Mouse (Mus musculus) layer of hippocampus, adult 9-11 months (tissue): ENCODE results near the gene Tmem213.

Source experiments
- DNase-seq: peaks from one replicate; pipeline ENCODE4 v3.0.0; 2022

The Tmem213 gene

DNA sequence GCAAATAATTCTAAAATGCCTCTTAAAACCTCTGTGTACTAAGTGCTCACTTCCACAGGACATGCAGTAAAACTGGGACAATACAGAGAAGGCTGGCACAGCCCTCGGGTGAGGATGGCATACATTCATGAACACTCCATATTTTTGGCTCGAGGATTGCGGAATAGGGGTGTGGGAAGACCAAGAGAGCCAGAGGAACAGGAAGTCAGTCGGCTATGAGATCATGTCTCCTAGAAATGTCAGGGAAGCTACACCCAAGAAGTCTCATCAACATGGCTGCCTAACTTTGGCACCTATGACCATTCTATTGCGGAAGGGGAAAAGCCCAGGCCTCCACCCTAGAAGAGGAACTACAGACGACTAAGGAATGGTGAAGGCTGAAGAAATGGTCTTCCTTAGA lies 9.3 kb downstream of the Tmem213 start:
- no peak for DNase-seq

DNA sequence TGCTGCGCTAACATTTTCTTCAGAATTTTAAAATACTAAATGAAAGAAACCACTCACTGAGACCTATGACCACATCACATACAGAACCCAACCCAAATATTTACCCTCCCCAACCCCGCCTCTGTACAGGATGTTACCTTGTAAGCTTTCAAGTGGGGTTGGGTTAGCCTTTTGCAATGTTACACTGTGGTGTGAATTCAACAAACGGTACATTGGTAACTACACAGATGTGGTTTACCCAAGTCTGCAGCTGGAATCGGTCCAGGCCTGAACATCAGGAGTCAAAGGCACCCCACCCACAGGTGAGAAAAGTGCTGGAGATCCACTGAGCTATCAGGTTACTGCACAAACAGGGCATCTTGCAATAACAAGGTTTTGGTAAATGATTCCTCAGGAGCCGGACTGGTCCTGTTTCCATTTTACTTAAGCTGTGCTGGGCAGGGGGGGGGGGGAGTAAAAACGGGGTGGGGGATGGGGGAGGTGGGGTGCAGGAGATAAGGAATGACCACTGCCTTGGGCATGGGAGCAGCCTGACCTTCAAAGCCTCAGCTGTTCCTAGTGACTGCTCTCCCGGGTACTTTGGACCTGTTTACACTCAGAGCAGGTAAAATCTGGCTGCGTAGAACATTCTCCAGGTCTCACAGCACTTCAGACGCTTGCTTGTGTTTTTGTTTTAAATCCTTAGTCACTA lies 11.8 kb downstream of the Tmem213 start:
- DNase-seq = no peak

DNA sequence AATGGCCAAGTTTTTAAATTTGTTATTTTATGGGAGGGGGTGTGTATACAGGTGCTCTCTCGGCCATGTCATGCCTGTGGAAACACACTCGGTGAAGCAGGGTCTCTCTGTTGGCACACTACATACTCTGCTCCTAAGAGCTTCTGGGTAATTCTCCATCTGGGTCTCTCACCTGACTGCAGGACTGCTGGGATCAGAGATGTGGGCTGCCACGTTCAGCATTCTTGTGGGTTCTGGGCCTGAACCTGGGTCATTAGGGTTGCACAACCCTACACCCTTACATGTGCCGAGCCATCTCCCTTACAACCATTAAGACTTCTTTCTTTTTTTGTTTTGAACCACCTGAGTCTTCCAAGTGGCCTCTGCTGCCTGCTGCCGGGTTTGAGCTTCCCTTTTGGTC lies 12.8 kb downstream of the Tmem213 start:
- no peak for DNase-seq

DNA sequence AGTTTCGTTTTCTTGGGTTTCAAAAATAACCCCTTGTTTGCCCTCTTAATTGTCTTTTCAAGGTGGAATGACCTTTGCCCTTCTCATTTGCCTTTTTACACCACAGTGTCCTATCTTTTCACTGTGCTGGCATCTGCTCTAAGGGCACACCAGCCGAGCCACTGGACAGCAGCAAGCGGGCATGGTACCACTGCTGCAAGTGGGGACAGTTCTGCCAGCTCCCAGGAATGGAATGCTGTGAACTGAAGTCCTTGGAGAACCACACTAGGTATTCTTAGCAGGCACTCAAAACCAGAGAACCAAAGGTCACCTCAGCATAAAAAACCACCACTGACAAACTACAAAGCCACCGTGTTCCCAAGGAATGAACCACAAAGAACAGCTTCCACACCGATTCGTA lies 13.7 kb downstream of the Tmem213 start:
- no peak for DNase-seq

DNA sequence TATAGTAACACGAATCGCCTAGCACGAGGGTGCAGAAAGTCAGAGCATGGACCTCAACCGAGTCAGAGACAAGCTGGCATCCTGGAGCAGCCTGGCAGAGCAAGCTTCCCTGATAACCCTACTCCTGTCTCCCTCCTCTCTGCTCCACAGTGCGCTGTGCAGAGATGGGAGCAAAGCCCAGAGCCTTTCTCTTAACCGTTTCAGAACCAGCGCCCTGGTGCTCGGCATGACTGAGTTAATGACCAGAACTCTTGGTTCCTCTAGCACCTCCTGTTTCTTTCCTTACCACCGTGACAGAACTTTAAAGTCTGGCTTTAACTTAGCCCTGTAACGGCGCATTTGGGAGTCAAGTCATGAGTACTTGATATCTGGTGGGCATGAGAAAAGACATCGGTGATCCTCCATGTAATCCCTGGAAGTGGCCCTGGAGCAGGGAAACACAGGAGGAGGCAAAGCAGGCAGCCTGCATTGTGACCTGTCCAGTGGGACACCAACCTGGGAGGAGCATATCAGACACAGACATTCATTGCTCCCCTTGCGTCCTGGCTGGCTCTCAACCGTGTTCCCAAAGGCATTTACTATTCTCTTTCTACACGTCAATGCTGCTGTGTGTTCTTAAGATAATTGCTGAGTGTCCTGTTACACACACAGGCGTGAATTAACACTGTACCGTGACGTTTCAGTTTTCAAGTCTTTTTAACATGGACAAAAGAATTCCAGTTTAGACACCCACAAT lies 14.6 kb downstream of the Tmem213 start:
- no peak for DNase-seq

DNA sequence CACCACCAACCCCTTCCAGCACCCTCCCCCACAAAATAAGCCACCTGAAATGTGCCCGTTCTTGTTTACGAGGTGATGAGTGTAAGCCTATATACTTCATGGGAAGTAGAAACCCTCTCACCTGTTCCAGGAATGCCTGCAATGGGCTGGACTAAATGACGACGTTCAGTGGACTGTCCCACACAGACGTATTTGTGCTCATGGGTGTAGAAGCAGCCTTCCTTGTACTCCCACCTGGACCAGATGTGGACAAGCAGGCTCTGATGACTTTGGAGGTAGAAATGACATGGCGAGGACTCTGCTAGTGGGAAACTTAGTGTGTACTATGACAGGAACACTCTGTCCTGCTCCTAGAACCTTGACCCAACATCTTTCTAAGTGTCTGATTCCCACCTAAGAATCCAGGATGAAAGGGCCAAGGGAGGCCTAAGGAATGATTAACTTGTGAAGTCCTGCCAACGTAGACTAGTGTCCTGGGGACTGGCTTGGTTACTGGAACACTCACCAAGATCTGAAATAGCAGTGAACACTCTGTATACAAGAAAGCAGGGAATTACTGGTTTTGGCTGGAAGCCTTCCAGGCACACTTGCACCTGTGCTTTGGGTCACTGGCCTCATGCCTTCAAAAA lies 15.3 kb downstream of the Tmem213 start, which contains the start of gene Atp6v0a4:
TSS of gene Atp6v0a4 (minus strand) at position 380 of the 629 bp plus-strand sequence.
- no peak for DNase-seq

DNA sequence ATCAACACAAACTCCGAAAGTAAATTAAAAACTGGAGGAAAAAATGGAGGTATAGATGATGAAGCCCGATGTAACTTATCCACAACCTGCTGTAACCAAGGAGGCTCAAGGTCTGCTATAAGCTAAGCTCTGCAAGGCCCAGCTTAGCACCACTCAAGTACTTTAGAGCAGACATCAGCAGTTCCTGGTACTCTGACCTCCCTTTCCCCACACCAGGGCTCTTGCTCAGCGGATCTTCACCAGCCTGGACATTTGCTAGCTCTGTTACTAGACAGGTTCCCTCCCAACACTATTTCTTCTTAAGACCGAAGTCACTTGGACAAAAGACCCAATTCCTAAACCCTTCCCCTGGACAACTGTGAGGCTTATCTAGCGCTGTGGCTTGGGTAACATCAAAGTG lies 15.8 kb downstream of the Tmem213 start:
- no peak for DNase-seq

DNA sequence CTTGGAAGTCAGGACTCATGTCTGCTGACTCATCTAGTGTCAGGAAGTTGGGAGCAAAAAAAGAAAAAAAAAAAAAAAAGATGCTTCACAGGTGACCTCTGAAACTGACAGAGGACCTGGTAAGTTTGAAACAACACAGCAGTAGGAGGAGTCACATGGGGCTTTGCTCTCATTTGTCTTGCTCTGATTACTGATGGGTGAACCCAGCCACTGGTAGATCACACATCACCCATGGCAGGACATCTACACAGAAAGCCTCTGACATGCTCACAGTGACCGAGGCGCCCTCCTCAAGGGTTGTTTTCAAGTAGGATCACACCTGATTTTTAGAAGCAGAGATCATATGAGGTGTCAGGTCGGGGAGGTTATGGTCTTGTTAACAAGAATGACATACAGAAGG lies 16.4 kb downstream of the Tmem213 start:
- DNase-seq = no peak

DNA sequence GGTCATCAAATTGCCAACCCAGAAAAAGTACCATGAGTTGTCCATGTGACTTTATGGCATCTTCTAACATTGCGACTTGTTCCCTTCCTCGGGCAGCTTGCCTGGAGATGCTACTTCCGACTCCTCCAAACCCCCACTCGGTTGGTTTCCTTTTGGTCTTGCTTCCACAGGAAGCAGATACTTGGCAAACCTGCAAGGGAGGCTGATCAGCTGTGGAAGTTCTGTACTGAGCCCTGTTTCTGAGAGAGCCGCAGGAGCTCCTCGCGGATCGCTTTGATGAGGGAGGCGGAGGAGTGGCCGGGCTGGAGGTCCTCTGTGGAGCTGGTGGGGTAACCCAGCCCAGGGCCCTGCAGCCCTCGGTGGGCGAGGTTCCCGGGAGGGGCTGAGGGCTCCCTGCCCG lies 19.1 kb downstream of the Tmem213 start:
- DNase-seq = peak; percentile 62

DNA sequence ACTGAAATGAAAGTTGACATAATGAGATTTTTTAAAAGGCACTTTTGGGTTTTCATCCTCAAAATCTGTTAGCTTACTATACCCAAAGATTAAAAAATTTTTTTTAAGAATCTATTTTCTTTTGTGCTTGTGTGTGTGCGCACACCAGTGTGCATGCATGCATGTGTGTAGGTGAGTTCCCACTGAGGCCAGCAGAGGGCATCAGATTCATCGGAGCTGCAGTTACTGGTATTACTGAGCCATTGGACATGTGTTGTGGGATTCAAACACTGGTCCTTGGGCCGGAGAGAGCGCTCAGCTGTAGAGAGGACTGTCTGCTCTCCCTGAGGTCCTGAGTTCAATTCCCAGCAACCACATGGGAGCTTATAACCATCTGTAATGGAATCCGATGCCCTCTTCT lies 20.8 kb downstream of the Tmem213 start:
- DNase-seq = no peak

DNA sequence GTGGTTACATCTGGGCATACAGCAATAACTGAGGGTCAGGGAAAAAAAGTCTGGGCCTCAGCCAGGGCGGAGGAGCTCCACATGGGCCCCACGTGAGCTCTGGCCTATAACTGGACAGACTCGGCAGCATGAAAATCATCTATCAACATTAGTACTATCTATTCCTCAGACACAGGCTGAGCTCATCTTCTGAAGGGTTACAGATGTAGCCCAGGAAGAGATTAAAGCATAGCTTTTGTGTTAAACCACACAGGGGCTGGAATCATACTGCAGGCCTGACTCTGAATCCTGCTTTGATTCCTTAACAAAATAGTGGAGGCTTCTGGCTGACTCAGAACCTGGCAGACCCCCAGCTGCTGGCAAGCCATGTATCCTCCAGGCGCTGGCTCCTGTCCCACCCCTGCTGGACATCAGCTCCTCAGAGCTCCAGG lies 22.8 kb downstream of the Tmem213 start:
- no peak for DNase-seq

DNA sequence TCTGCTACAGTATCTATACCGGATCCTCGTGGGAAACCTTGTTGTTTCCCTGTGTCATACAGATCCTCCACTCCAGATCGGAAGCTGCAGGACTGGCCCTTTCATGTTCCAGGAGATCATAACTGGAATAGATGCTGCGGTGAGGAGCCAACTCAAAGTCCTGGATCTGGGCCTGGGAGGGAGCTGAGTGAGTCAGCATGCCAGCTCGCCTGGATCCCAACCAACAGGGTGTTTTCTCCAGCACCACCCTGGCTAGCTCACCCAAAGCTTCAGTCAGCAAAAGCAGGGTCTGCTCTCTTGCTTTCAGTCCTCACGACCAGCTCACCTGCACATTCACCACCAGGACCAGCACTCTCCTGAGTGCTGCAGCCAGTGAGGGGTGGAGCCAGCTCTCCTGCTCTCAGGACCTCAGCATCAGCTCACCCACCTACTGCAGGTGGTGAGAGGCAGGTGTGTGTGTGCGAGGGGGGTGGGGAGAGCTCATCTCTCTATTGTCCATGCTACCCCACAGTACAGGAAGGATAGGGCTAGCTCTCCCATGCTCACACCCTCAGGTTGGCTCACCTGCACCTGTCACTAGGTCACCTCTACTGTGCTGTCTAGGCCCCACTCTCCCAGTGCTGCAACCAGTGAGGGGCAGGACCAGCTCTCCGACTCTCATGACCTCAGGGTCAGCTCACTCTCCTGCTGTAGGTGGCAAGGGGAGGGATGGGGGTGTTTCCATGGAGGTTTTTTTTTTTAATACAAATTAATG lies 25.9 kb downstream of the Tmem213 start:
- DNase-seq = peak; percentile 67

DNA sequence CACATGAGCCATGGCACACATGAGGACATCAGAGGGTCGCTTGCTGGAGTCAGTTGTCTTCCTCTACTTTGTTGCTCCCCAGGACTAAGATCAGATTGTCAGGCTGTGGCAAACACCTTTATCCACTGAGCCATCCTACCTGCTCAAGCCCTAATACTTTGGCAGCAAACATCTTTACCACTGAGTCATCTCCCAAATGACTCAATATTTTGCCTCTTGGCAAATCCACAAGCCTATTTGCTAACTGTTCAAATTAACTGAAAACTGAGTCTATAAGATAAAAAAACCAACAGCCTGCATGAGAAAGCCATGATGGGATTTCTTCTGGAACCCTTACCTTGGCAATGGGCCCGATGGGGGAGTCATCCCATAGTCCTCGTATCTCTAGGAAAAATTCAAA lies 30.0 kb downstream of the Tmem213 start:
- no peak for DNase-seq

DNA sequence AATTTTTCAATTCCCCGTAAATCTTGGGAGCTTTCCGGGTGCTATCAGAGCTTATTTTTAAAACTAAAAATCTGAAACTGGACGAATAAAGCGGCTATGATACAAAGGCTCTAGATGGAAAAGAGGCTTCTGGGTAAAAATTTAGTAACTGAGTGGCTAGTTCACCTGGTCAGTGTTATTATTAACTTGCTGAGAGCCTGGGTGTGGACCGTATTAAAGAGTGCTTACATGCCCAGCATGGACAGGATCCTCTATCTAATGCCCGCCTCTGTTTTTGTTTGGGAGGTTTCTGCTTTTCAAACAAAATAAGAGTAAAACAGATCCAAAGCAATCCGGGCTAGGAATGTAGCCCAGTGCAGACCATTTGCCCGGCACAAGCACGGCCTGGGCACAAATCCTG lies 31.3 kb downstream of the Tmem213 start:
- DNase-seq = no peak

DNA sequence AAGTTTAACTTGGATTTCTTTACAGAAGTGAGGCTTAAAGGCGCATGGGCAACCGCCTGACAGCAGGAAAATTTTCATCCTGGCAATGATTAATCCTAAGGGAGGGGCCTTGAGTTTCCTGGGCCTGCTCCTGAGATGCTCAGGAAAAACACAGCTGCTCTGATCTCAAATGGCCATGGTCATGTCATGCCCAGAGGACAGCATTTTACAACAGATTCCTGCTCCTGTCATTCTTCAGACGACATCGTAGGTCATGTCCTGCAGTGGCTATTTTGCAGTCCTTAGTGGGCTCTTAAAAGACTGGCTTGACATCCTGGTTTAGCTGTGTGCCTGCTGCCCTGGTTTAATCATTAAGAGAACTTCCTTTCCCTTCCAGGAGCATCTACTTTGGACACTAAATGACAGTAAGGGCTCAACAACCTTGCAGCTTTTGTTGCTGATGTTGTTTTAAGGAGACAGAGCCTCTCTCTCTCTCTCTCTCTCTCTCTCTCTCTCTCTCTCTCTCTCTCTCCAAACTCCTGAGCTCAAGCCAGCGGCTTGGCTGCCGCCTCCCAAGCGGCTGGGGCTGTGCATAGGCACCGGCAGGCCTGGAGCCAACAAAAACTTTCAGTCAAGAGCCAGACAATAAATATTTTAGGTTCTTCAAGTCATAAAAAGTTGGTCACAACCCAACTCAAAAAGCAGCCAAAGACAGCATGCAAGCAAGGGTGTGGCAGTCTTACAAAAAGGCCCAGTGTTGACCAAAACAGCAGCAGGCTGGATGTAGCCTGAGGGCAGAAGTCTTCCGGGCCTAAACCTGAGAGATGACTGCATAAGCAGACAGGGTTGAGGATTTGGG lies 35.3 kb downstream of the Tmem213 start:
- DNase-seq = no peak

DNA sequence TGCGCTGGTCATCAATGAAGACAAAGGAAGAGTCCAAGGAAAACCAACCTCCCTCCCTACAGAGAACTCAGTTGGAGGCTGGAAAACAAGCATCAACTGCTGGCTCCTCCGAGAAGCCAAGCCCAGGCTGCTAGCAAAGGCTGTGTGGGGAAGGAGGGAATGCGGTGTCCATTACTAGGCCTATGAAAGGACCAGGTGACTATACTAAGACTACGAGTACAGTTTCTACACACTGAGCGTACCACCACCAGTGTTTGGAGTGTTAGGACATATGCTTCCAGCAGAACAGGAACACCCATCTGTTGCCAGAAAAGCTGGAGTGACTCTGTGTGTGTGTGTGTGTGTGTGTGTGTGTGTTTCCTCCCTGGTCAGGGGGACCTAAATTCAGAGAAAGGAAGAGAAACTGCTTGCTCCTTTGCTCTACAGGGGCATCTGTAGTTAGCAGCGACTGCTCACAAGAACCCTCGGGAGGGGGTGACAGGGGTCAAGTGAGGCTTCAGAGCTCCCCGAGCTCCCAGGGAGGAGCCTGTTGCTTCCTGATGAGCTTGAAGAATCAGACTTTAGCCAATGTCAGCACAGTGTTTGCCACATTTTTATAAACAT lies 36.5 kb downstream of the Tmem213 start:
- peak; percentile 84 for DNase-seq

DNA sequence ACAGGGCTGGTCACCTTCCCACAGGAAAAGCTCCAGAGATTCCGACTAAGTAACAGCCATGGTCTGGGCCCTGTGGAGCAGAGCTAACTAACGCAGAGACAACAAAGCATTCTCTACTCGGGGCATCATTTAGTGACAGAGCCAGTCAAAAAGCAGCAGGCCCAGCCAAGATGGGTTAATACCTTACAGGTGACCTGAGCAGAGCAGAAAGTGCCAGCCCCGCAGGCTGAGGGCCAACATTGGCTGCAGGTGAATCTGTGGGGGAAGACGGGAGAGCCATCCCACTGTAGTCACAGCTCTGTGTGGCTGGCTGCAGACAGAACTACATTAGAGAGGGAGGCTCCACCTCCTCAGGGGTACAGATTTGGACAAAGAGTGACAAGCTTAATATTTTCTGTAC lies 38.2 kb downstream of the Tmem213 start:
- no peak for DNase-seq

DNA sequence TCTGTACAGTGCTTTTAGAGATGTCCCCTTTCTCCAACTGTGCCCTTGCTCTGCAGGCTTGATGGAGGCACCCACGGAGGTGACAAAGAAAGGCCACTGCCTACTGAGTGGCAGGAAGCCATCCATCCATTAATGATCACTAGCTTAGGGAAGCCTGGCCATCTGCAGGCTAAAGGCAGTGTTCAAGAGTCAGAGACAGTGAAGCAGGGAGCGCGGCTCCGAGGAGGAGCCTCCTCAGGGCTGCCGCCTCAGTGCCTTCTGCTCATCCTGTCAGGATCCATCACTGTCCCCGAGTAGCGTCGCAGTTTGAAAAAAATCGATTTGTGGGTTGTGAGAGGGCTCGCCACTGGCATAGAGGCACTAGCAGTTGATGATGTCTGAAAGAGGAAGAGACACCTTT lies 39.6 kb downstream of the Tmem213 start:
- DNase-seq = no peak

DNA sequence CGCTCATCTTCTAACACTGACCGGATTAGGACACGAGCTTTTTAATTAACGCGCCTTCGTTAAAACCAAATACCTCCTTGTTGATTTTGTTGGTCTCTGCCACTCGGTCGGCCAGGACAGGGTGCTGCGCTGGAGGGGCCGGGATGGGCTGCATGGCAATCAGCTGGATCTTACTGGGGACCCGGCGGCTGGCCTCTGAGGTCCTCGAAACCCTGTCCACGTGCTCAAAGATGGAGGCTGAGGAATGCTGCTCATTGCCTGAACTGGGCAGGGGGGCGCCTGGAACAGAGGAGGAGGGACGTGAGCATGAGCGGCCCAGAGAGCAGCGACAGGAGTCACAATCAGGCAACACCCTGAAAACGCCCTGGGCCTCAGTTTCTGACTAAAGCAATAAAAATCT lies 40.4 kb downstream of the Tmem213 start:
- DNase-seq = no peak

DNA sequence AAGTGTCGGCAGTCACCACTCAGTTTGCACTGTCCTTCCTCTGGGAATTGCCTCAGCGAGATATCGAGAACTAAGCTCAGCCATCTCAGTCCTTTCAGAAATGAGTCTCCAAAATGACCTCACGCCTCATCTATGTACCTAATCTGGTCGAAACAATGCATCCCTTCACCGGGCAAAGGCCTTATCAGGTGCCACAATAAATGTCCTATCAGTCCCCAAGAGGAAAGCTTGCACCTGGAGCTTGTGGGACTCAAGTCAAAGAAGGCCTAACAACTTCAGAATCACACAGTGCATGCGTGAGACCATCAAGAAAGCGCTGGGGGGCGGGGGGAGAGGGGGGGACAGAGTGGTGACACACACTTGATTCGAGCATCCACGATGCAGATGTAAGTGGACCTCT lies 43.2 kb downstream of the Tmem213 start:
- DNase-seq = no peak

DNA sequence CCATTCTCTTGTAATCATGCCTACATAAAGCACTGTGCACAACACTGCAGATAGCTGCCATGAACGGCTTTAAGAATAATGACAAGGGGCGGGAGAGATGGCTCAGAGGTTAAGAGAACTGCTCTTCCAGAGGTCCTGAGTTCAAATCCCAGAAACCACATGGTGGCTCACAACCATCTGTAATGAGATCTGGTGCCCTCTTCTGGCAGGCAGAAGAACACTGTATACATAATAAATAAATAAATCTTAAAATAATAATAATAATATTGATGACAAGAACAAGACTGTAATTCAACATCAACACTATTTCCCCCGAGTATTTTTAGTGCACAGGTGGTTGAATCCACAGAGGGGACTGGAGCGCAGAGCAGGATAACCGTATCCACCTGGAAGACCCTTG lies 47.1 kb downstream of the Tmem213 start:
- no peak for DNase-seq

DNA sequence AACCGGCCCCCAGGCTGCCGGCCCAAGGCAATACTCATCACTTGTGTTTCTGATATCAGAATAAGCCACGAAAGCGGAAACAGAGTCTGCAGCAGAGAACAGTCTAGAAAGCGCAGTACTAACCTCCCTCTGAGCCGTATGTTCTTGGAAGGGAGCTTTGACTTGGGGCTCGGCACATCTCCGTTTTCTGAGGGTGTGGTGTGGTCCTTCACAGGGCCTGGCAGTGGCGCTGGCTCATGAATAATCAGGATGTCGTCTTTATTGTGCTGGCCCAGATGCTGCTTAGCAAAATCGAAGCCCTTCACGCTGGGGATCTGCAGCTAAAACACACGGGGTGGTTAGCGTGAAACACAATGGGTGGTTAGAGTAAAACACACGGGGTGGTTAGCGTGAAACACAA lies 48.9 kb downstream of the Tmem213 start:
- no peak for DNase-seq
